ENCODE assay signal across 7 mouse cellular contexts in genomic region chr9:66307341-66307740, GRCm38 (mm10). TPM values are rescaled to one million over a fixed set of nuclear protein-coding genes. Genes with fewer than 3 reads are reported as not detected.
DNase-seq lines count a peak whose midpoint lies in the region; ATAC-seq and TF ChIP-seq lines count a peak whose summit lies in the region.

No protein-coding gene starts in this region.

- peak; percentile 48; the same call in 1 of the 2 replicates for ATAC-seq in intestine, embryonic 16.5 days
- ATAC-seq in inflammation-experienced regulatory T-cells, adult 6 months = no peak

- no peaks in the 10 kb centered on the region for H3K36me3 ChIP-seq in intestine, embryonic 16.5 days (ENCODE audit: control insufficient read depth, insufficient read depth, low read length)
- H3K36me3 ChIP-seq in myocyte (ENCODE audit: control insufficient read depth, insufficient read depth) = no peaks in the 10 kb centered on the region

- H3K4me2 ChIP-seq in intestine, embryonic 16.5 days (ENCODE audit: low read depth, low read length) = no peak overlapping the region
- H3K4me2 ChIP-seq in myocyte (ENCODE audit: low read depth) = no peak overlapping the region

- no peak overlapping the region for H3K9ac ChIP-seq in intestine, embryonic 16.5 days (ENCODE audit: low read depth, low read length)

- peak; percentile 38 to 69 for DNase-seq in spleen, postnatal 4 days (ENCODE audit: low spot score in 2 of 2)
- DNase-seq in spleen, adult 12 weeks (ENCODE audit: low spot score) = no peak
- DNase-seq in adrenal gland, postnatal 25 days = peak; percentile 46
- no peak for DNase-seq in cerebellum, adult 11-12 months

- peaks cover 3% of the 10 kb centered on the region; the same call in 1 of the 2 replicates for H3K4me1 ChIP-seq in intestine, embryonic 16.5 days (ENCODE audit: control insufficient read depth, insufficient read depth, low read length)

- no peak for TF ChIP-seq POLR2A in myocyte (IDR thresholded peaks at IDR 0.05; ENCODE audit: insufficient read length, low read depth)

- H3K27ac ChIP-seq in intestine, embryonic 16.5 days (ENCODE audit: low read length) = no peak overlapping the region

- H3K9me3 ChIP-seq in intestine, embryonic 16.5 days (ENCODE audit: control insufficient read depth, low read length) = no peaks in the 10 kb centered on the region

- H3K79me2 ChIP-seq in myocyte (ENCODE audit: control insufficient read depth, insufficient read depth) = no peaks in the 10 kb centered on the region

- 24% methylated on average over 2 of the region's 2 CpGs for WGBS in intestine, embryonic 16.5 days

- no peak overlapping the region for H3ac ChIP-seq in myocyte (ENCODE audit: control insufficient read depth, insufficient read length)

- H3K4me3 ChIP-seq in intestine, embryonic 16.5 days (ENCODE audit: low read length) = no peak overlapping the region
- no peak overlapping the region for H3K4me3 ChIP-seq in myocyte

- H3K27me3 ChIP-seq in intestine, embryonic 16.5 days (replicated peaks; ENCODE audit: control insufficient read depth, insufficient read depth, low read length) = no peaks in the 10 kb centered on the region
- no peaks in the 10 kb centered on the region for H3K27me3 ChIP-seq in myocyte (ENCODE audit: control insufficient read depth, insufficient read depth, insufficient read length)

TF ChIP-seq in myocyte, 11 proteins besides CTCF, POLR2A, EP300 and RAD21:
- TF ChIP-seq MYOG (IDR thresholded peaks at IDR 0.05; ENCODE audit: control insufficient read depth in 1 of 3, insufficient read depth in 1 of 3, insufficient read length in 2 of 3, low read depth in 2 of 3) (peak in 1 of 3 experiments; percentile 41), USF1 (IDR thresholded peaks at IDR 0.05; ENCODE audit: low read depth) (no peak), CEBPB (IDR thresholded peaks at IDR 0.05; ENCODE audit: insufficient read depth, poor library complexity, severe bottlenecking) (no peak), E2F4 (IDR thresholded peaks at IDR 0.05; ENCODE audit: insufficient read depth) (no peak), REST (IDR thresholded peaks at IDR 0.05; ENCODE audit: insufficient read depth, insufficient read length) (peak; percentile 84), MYOD1 (IDR thresholded peaks at IDR 0.05; ENCODE audit: control insufficient read depth in 1 of 3, insufficient read length in 2 of 3, low read depth in 2 of 3) (no peak), TCF12 (IDR thresholded peaks at IDR 0.05; ENCODE audit: insufficient read depth, poor library complexity, severe bottlenecking) (no peak), MAX (IDR thresholded peaks at IDR 0.05; ENCODE audit: low read depth) (peak; percentile 93), SRF (IDR thresholded peaks at IDR 0.05; ENCODE audit: control insufficient read depth, insufficient read length, low read depth) (no peak), TCF3 (IDR thresholded peaks at IDR 0.05; ENCODE audit: insufficient read length, low read depth) (no peak), POLR2AphosphoS2 (IDR thresholded peaks at IDR 0.05; ENCODE audit: insufficient read length, low read depth) (no peak)
TF ChIP-seq in myocyte: peak in this region for 3.

RNA-seq across cellular contexts. Expression of gene Herc1, which starts 42.9 kb away (rescaled TPM):
- total RNA-seq in adrenal gland, postnatal 25 days (2021) = 47.0 and 52.6 TPM in 2 replicates
- polyA plus RNA-seq in intestine, embryonic 16.5 days (2015; fragmentation: Nextera tagmentation; extraction: Ambion mirVana) = 12.8 and 13.8 TPM in 2 replicates
- 9.9 TPM for polyA plus RNA-seq in myocyte (2012; fragmentation: generic; extraction: Trizol)
- 10 to 100 TPM; 24.2 to 48.4 (median 41.9) TPM for polyA plus RNA-seq in inflammation-experienced regulatory T-cells, adult 6 months (2017; shearing (Covaris generic))

Comparison
In these comparisons a context has a peak if more than half of its experiments do, and no peak if none do; other contexts are left out.
1. DNase-seq: peak in spleen, postnatal 4 days (2 of 2) and adrenal gland, postnatal 25 days (single experiment); none in spleen, adult 12 weeks (single experiment) and cerebellum, adult 11-12 months (single experiment).